Mouse (Mus musculus) liver, embryonic 14.5 days (tissue): ENCODE results near the gene Mthfsl. TPM values are rescaled to one million over a fixed set of nuclear protein-coding genes. Genes with fewer than 3 reads are reported as not detected.
"Not testable (repeated sequence)": the region's sequence is repeated elsewhere in the genome, so short reads cannot be mapped to it uniquely, and the experiment has no call there.

Experiments used
- ATAC-seq: fragments of 200-750 bp; cut with Nextera tagmentation; 2 replicates; pipeline ENCODE4 v1.8.0; 2017; ENCODE audit warnings: moderate number of reproducible peaks, mild to moderate bottlenecking, moderate library complexity; ENCODE audit not compliant: insufficient read depth
- DNase-seq, 3 experiments: peaks; one replicate each; pipeline ENCODE4 v3.0.0-alpha.2; 2012 to 2013; ENCODE audit warnings: low read depth in 3 of 3, low spot score in 3 of 3
- H3K27ac ChIP-seq: fragments of 300-500 bp; sonication (generic); 2 replicates; pipeline ENCODE4 v1.5.1; 2014; ENCODE audit warnings: moderate library complexity, mild to moderate bottlenecking, control low read depth, inconsistent platforms
- H3K27me3 ChIP-seq: fragments of 300-500 bp; sonication (generic); 2 replicates; pipeline ENCODE4 v1.6.1; 2014; ENCODE audit warnings: mild to moderate bottlenecking, low read length, moderate library complexity; ENCODE audit not compliant: control insufficient read depth, insufficient read depth
- H3K36me3 ChIP-seq: fragments of 300-500 bp; sonication (generic); replicated peaks from 2 replicates; pipeline ENCODE4 v1.6.1; 2014; ENCODE audit warnings: low read depth; ENCODE audit not compliant: control insufficient read depth, insufficient read depth
- H3K4me1 ChIP-seq, 2 experiments: fragments of 200-500 bp in 1 of 2; fragments of 300-500 bp in 1 of 2; sonication (generic) in 1 of 2; replicated peaks; 2 replicates each; pipeline ENCODE4 v1.6.1; 2012 to 2014; ENCODE audit warnings: antibody characterized with exemption in 1 of 2, inconsistent platforms in 1 of 2, low read length in 1 of 2; ENCODE audit not compliant: control insufficient read depth in 2 of 2, insufficient read depth in 2 of 2
- H3K4me2 ChIP-seq: fragments of 300-500 bp; sonication (generic); 2 replicates; pipeline ENCODE4 v1.6.1; 2014; ENCODE audit warnings: low read depth, mild to moderate bottlenecking, control low read depth, moderate library complexity
- H3K4me3 ChIP-seq, 2 experiments: fragments of 200-500 bp in 1 of 2; fragments of 300-500 bp in 1 of 2; sonication (generic) in 1 of 2; 2 replicates each; pipeline ENCODE4 v1.5.1; 2012 to 2014; ENCODE audit warnings: low read depth in 2 of 2, low read length in 2 of 2, mild to moderate bottlenecking in 2 of 2, control low read depth in 1 of 2, inconsistent platforms in 1 of 2, moderate library complexity in 1 of 2; ENCODE audit not compliant: insufficient read depth in 1 of 2
- H3K9ac ChIP-seq: fragments of 300-500 bp; sonication (generic); replicated peaks from 2 replicates; pipeline ENCODE4 v1.6.1; 2014; ENCODE audit warnings: mild to moderate bottlenecking, control low read depth, moderate library complexity
- H3K9me3 ChIP-seq: fragments of 300-500 bp; sonication (generic); 2 replicates; pipeline ENCODE4 v1.6.1; 2016; ENCODE audit warnings: low read length, mixed read lengths; ENCODE audit not compliant: control insufficient read depth
- CTCF ChIP-seq: IDR thresholded peaks from 2 replicates; pipeline ENCODE4 v1.5.1; 2016; ENCODE audit warnings: antibody characterized with exemption, low read depth, control low read depth
- EP300 ChIP-seq: IDR thresholded peaks from 2 replicates; pipeline ENCODE4 v1.6.1; 2016; ENCODE audit warnings: antibody characterized with exemption, low read depth
- WGBS: fragments of 180-500 bp; shearing (Covaris S2); extraction: QIAGEN DNeasy Blood & Tissue Kit; methylation state at CpG from one replicate; pipeline ENCODE4 v1.1.7; 2014; ENCODE audit not compliant: insufficient replicate concordance; 5-methylcytosine and 5-hydroxymethylcytosine counted together
- polyA plus RNA-seq, 2 experiments: library from polyadenylated mRNA; depleted of rRNA in 1 of 2; stranded (reverse) in 1 of 2; unstranded in 1 of 2; fragments of >200 nt; fragmentation: Nextera tagmentation in 1 of 2; extraction: Ambion mirVana in 1 of 2; gene quantifications; 2 replicates each; pipeline versions ENCODE4 v1.2.1 to v1.2.3; 2012 to 2014

The Mthfsl gene
- polyA plus RNA-seq, 2 experiments, result 16.5 to 20.0 TPM

DNA sequence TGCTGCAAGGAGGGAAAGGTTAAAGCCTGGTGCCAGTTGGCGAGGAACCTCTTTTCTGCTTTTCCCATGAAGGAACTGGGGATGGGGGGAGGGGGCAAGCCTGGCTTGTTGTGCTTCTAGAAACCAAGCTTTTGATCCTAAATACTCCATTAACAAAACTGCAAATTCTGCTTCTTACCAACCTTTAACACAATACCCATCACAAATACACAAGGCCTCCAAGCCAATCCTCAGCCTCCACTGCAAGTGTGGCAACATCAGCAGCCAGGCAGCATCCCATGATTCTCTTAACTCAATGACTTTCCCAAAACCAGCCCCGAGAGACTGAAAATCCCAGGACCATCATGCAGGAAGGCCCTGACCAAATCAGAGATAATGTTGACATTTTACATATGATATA lies 9.7 kb downstream of the Mthfsl start:
- not testable (repeated sequence) for H3K27me3 ChIP-seq, H3K27ac ChIP-seq, H3K4me1 ChIP-seq, H3K4me2 ChIP-seq, ATAC-seq, H3K9me3 ChIP-seq, H3K4me3 ChIP-seq, H3K36me3 ChIP-seq, H3K9ac ChIP-seq, DNase-seq
- 65% methylated on average over 2 of the region's 2 CpGs for WGBS

DNA sequence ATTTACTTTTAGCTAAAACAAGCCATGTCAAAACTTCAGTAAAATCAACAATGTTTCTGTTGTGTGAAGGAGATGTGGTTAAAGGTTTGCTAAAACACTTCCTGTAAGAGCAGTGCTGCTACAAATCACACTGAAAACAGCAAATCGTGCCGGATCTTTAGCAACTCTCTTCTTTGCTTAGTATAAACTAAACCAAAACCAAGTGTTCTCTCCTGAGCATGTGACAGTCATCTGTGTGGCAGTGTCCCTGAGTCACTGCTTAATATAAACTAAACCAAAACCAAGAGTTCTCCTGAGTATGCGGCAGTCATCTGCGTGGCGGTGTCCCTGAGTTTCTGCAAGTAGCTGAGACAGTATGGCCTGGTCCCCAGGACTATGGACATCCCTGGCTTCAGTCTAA lies 10.3 kb downstream of the Mthfsl start:
- WGBS, result 60% methylated on average over 5 of the region's 5 CpGs
- not testable (repeated sequence) for H3K9ac ChIP-seq, DNase-seq

DNA sequence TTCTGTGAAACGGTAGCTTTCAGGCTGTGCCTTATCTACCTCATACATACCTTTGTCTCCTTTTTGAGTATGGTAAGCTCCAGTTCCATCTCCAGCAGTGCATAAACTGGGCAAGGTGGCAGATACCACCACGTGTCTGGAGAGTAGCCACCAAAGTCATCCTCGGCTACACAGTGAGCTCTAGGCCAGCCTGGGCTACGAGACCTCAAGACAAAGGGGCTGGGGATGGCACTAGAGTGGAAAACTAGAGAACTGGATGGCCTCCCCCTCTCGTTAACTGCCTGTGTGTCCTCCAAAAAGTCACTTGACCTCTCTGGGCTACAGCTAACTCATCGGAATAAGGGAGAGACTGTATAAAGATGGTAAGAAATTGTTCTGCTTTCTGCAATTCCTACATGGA lies 10.8 kb downstream of the Mthfsl start:
- Histone ChIP-seq H3K4me3 (no peak overlapping the region), H3K27me3 (no peaks in the 10 kb centered on the region), H3K27ac (no peak overlapping the region), H3K9me3 (no peaks in the 10 kb centered on the region), H3K36me3 (no peaks in the 10 kb centered on the region), H3K9ac (no peak overlapping the region), H3K4me1 (no peaks in the 10 kb centered on the region), H3K4me2 (no peak overlapping the region)
- ATAC-seq (no peak), DNase-seq (no peak)
- TF ChIP-seq CTCF (no peak), EP300 (no peak)
- WGBS, result 61% methylated on average over 6 of the region's 6 CpGs

More for the DNA sequence above, 10.3 kb downstream of the Mthfsl start:
- not testable (repeated sequence) for H3K36me3 ChIP-seq, H3K27me3 ChIP-seq, ATAC-seq, H3K4me1 ChIP-seq, H3K9me3 ChIP-seq, H3K4me2 ChIP-seq, H3K4me3 ChIP-seq, H3K27ac ChIP-seq

DNA sequence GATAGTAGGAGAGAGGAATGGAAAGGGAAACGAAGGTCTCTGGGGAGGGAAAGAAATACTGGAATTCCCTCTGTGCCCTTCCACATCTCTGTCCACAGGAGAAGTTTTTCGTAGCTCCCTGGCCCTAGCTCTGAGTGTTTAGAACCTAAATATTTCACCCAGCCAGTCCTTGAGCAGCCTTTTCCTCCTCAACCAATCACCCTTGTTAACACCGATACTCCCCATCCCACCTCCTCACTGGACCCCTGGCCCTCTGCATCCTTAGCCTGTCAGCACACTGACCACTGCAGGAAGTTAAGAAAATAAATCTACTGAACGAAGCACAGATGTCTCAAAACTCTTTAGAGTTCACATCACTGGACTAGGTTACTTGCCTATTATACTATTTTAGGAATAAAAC lies 13.4 kb downstream of the Mthfsl start:
- no peak overlapping the region for H3K27ac ChIP-seq
- no peak overlapping the region for H3K4me2 ChIP-seq
- H3K4me3 ChIP-seq, result no peak overlapping the region
- H3K4me1 ChIP-seq, result no peaks in the 10 kb centered on the region
- H3K36me3 ChIP-seq, result no peaks in the 10 kb centered on the region
- no peaks in the 10 kb centered on the region for H3K9me3 ChIP-seq
- H3K27me3 ChIP-seq, result no peaks in the 10 kb centered on the region
- WGBS, result 51% methylated on average over 4 of the region's 4 CpGs
- no peak for DNase-seq
- no peak for ATAC-seq
- H3K9ac ChIP-seq, result no peak overlapping the region
- no peak for TF ChIP-seq CTCF
- TF ChIP-seq EP300, result no peak

DNA sequence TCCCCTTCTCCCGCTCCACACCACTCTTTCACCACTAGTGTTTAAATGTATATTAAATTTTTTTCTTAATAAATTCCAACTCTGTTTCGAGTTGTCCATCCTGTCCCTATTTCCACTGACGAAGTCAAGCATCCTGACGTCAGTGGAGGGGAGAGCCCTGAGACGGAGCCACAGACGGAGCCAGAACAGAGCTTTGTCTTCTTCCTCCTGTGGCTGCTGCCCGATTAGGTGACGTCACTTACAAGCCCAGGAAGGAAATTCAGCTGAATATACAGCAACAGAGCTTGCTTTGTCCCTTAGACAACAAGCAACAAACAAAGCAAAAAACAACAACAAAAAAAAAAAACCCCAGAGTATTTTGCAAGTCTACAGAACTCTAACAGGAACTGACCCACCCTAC lies 14.9 kb downstream of the Mthfsl start:
- not testable (repeated sequence) for H3K9ac ChIP-seq, H3K4me3 ChIP-seq, ATAC-seq, H3K4me1 ChIP-seq, H3K4me2 ChIP-seq, H3K36me3 ChIP-seq, H3K9me3 ChIP-seq, DNase-seq, H3K27me3 ChIP-seq, H3K27ac ChIP-seq
- WGBS, result 59% methylated on average over 8 of the region's 8 CpGs

DNA sequence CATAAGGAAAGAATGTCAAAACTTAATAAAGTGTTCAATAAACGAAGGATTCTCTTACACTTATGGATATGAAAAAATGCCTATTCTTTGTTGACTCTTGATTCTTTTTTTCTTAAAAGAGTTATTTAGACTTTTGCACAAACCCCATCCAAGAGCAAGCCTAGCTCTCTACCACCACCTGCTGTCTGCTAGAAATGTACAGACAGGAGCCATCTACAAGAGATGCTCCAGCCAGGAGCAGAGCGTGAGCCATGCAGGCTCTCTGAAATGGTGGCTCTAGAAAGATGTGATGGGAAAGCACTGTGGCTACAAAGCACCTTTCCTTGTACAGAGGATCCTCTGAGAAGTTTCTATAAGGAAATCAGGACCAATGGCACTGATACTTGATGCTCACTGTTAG lies 21.4 kb downstream of the Mthfsl start:
- not testable (repeated sequence) for H3K9me3 ChIP-seq, H3K27me3 ChIP-seq, ATAC-seq, H3K4me2 ChIP-seq, H3K27ac ChIP-seq, H3K9ac ChIP-seq, DNase-seq, H3K4me3 ChIP-seq, H3K4me1 ChIP-seq, H3K36me3 ChIP-seq
- WGBS, result no CpG with 5 or more reads among the region's 2 CpGs

DNA sequence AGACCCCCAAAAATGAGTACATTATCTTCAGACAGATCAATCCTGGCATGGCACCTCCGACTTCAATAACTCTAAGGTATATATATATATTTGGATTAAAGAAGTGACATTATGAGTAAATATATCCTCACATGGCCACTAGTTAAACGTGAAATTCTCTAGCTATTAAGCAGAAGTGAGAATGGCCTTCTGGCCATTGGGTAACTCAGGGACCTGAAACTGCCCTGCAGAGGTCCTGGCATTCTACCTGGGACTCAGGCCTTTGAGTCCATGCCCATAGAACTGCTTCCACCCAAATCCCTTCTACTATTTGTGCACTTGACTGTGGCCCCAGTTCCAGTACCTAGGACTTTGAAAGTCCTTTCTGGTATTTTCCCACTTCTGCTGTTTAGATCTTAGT lies 28.8 kb downstream of the Mthfsl start:
- not testable (repeated sequence) for H3K4me3 ChIP-seq, H3K36me3 ChIP-seq, H3K9ac ChIP-seq, H3K4me1 ChIP-seq, H3K27me3 ChIP-seq, H3K9me3 ChIP-seq, ATAC-seq, H3K27ac ChIP-seq, DNase-seq, H3K4me2 ChIP-seq
- WGBS, result 53% methylated on average over 2 of the region's 2 CpGs

DNA sequence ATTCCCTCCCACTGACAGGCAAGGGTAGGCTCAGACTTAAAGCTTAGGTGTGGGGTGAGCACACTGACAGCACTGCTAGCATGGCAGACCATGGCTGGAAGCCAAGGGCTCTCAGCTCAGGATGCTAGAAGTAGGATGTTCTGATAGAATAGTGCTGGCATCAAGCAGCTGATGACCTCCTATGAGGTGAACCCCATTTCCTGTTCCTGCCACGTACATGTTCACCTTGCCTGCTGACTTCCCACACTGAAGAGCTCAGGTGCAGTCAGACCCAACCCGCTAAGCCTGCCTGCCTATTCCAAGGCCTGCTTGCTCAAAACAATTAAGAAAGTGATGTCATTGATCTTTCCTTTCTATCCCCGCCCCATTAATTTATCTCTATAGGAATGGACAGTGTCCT lies 30.6 kb downstream of the Mthfsl start:
- H3K9me3 ChIP-seq, H3K4me3 ChIP-seq, H3K4me2 ChIP-seq, H3K9ac ChIP-seq, DNase-seq, H3K36me3 ChIP-seq, H3K27me3 ChIP-seq, H3K4me1 ChIP-seq, H3K27ac ChIP-seq, ATAC-seq: not testable (repeated sequence)
- 73% methylated on average over 2 of the region's 3 CpGs for WGBS
